Mouse (Mus musculus): ENCODE data around the gene Pcsk4.
"Not testable (repeated sequence)": the region's sequence is repeated elsewhere in the genome, so short reads cannot be mapped to it uniquely, and the experiment has no call there.

Gene Pcsk4

DNA sequence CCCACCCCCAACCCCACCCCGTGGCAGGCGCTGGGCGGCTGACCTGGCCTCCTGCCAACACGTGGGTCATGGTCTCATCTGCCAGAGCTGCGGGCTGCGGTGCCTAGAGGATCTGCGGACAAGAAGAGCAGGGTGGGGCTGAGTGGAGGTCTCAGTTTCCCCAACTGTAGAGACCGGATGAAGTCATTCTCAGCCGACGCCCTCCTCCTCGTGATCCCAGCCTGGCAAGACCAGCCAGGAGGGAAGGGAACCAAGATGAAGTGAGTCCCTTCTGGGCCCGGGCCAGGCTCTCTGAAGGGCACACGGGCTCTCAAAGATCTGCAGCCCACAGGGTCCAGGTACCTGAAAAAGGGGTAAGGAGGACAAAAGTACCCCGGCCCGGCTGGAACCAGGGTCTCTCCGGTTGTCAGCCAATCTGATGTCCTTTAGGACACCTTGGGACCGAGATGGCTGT, 18.2 kb upstream of the Pcsk4 start:
- DNase-seq (ENCODE audit: low read depth): no peak

DNA sequence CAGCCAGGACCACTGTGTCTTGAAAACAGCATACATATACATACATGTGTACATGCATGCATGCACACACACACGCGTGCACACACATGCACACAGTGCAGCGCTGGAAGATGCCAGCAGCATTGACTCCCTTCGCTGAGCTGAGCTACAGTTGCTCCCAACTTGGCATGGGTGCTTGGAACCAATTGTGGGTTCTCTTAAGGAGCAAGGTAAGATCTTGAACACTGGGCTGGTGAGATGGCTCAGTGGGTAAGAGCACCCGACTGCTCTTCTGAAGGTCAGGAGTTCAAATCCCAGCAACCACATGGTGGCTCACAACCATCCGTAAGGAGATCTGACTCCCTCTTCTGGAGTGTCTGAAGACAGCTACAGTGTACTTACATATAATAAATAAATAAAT, 16.6 kb upstream of the Pcsk4 start:
- not testable (repeated sequence) for DNase-seq (ENCODE audit: low read depth)

DNA sequence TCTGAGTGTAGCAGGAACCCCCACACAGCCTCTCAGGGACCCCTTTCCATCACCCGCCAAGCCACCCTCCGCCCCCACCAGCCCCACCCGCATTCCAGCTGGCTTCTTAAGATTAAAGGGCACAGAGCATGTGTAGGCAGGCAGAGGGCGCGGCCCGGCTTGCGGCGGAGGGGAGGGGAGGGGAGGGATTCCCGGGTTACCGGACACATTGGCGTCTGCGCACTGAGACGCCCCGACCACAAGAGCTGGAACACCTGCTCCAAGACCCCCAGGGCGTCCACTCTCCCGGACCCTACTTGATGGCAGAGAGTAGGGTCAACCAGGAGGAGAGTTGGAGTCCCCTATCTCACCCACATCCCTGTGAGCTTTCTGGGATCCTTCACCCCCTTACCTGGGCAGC, 15.8 kb upstream of the Pcsk4 start:
- peak; percentile 49 for DNase-seq (ENCODE audit: low read depth)

DNA sequence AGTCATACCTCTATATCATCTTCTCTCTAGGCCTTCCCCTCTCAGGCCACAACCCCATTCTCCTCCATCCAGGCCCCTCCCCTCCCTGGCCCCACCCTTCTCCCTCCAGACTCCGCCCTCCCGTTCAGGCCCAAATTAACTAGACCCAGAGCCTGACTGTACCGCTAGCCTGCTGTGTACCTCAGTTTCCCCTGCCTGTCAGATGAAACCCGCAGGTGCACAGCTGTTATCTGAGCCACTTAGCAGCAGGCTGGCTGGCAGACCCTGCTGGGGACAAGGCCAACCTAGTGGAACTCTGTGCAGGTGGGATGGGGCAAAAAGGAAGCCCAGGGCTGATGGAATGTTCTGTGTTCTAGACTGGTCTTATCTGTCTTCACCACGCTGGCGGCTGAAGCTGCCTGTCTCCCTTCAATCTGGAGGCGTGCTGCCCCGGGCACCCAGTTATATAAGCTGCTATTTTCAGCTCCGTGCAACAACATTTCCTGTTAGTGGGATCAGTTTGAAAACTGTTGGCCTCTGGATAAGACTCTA, 14.9 kb upstream of the Pcsk4 start:
- peak; percentile 51 for DNase-seq (ENCODE audit: low read depth)

DNA sequence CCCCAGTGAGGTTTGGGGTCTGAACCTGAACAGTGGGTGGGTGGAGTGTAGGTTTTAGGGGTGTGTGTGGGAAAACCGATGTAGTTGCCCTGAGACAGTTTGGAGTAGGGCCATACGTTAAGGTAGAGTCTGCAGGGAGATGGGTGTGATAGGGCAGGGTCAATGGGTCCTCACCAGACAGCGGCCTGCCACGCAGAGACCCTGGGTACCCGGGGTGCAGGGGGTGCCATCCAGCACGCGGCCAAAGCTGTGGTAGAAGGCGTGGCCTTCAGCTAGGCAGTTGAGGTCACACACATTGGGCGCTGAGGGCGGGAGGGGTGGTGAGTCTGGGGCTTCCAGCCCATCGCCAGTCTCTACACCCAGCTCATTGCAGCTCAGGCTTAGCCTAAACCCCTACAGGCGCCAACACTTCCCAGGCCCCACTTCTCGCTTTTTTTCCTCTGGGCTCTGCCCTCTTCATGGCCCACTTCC, 14.2 kb upstream of the Pcsk4 start:
- DNase-seq (ENCODE audit: low read depth): no peak

DNA sequence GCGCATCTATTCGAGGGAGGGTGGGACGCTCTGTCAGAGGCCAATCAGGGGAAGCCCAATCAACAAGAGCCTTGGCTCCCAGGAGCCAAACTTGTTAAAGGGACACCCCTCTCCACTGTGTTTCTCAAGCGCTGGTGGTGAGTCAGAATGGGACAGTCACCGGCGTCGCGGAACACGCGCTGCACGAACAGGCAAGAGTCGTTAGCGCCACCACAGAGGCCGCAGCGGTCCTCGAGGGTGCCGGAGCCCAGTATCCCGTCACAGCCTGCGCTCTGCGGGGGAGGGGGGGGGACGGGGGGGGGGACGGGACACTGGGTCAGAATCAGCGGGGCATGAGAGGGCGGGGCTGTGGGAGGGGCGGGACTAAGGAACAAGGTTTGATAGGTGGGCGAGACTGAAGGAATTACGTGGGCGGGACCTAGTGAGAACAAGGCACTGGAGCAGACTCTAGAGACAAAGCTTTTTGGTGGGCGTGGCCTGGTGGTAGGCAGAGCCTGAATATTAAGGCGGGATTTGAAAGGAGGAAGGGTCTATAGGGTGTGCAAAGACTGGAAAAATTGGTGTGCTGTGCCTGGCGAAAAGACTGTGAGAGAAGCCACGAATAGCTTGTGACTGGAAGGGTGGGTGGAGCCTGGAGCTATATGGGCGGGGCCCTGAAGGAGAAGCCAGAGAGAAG, 13.6 kb upstream of the Pcsk4 start:
- DNase-seq (ENCODE audit: low read depth): peak; percentile 88

DNA sequence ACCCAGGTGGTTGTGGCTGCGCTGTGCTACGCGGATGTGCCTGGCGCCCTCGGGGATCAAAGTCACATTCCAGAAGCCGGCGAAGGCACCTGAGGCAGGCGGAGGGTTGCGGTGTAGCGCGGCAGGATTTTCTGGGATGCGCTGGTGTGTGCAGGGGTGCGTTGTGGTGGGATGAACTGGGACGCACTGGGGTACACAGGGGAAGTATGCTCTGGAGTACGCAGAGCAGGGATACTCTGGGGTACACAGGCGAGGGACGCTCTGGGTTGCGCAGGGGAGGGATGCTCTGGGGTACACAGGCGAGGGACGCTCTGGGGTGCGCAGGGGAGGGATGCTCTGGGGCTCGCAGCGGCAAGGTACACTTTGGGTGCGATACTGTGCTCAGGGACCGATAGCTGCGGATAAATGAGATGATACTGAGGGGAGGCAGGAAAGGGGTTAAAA, 13.0 kb upstream of the Pcsk4 start:
- DNase-seq (ENCODE audit: low read depth): no peak

DNA sequence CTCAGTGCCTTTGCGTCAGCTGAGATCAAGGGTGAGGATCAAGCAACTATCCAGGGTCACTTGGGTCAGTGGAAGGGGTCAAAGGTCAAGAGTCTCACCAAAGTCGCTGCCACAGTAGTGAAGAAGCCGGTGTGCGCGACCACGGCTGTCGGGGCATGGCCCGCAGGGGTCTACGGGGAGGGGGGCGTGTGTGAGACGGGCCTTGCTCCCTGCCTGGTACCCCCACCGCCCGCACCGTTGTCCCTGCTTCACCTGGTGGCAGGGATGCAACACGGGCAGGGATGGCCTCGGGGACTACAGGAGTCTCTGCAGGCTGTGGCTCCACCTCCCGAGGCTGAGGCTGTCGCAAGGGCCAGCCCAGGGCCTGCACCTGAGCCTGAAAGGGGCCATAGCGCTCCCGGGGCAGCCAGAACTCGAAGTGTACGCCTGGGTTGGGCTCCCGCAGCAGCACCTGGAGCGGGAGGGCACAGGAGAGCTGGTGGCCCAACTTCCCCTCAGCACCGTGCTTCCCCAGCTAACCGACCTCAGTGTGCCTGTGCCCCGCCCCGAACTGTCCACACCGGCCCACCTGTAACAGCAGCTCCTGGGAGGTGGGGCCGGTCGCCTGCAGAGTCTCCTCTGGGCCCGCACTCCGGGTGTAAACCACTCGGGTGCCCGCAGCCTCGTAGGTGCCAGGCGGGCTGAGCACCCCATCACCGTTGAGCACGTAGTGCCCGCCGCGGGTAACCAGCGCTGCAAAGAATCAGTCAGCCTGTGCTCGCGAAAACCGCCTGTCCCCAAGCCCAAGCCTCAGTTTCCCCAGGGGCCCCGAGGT, 12.4 kb upstream of the Pcsk4 start:
- DNase-seq (ENCODE audit: low read depth): peak; percentile 53

DNA sequence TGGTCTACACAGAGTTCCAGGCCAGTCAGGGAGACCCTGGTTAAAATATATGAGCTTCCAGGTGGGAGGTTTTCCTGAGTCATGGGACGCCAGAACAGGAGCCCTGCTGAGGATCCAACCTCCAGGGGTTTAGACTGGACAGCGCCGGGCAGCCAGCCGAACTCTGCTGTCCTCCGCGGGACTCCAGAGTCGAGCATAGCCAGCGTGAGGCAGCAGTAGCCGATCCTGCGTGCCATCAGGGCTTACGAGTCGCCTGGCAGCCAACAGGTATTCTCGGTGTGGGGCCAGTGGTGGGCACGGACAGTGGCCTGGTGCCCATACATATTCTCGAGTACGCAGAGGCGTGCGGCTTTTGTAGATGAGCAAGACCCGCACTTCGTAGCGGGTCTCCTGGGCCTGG, 11.7 kb upstream of the Pcsk4 start:
- no peak for DNase-seq (ENCODE audit: low read depth)

DNA sequence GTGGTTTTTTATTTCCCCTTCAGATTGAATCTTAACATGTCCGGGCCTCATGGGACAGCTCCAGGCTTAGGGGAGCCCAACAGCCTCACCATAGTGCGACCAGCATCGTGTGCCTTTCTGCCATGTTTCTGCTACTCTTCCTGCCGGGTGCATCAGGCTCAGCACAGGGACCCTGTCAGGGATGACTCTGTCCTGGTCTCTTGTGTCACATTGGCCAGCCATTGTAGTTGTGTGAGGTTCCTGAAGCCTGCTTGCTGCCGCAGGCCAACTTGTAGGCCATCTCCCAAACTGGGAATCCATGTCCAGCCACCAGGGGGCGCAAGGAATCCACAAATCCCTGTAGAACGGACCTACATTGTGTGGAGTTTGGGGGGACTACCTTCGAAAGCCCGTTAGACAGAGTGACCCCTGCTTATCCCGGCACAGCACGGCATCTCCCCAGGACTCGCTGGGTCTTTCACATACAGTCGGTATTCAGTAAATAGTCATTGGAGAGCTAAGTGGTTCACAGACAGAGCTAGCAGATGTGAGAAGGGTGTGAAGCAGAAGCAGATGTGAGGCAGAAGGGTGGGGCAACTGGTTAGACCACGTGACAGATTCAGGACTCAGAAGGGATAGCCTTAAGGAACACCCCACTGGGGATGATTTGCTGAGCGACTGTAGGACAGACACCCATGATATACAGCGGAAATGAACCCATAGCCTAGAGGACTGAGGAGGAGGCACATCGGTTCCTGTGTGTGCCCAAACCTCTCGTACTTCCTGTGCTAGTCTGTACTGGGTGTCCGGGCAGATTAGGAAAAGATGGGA, 10.8 kb upstream of the Pcsk4 start:
- DNase-seq (ENCODE audit: low read depth): peak; percentile 91

DNA sequence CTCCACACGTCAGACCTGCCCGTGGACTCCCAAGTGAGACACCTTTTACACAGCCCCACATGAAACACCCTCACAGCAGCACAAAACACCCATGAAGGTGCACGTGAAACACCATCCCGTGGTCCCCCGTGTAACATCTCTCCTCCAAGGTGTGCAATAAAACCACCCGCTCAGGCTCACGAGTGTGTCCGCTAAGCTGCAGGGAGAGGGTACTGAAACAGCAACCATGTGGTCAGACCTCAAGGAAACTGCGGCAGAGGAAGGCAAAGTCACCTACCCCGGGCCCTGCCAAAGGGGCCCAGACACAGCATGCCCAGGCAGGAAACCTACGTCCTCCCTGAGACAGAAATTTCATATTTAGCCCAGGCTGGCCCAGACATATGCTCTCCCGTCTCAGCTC, 7.0 kb upstream of the Pcsk4 start:
- DNase-seq (ENCODE audit: low read depth): peak; percentile 46

DNA sequence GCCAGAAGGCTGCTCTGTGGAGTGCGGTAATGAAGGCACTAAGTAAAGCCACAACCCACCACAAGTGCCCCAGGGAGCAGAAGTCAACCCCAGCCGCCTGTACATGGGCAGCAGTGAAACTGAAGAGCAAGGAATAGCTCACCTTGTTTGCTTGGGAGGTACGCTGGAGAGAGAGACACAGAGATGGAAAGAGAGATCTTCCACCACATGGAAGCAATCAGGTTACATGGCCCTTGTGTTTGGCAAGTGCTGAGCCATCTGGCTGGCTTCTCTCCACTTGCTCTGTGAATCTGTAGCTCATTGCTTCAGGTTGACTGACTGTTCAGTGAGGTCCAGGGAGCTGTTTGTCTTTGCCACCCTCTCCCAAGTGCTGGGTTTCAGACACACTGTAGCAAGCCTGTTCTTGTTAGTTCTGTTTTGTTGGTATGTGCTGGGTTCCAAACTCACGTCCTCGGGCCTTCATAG, 3.3 kb upstream of the Pcsk4 start:
- DNase-seq (ENCODE audit: low read depth): no peak

DNA sequence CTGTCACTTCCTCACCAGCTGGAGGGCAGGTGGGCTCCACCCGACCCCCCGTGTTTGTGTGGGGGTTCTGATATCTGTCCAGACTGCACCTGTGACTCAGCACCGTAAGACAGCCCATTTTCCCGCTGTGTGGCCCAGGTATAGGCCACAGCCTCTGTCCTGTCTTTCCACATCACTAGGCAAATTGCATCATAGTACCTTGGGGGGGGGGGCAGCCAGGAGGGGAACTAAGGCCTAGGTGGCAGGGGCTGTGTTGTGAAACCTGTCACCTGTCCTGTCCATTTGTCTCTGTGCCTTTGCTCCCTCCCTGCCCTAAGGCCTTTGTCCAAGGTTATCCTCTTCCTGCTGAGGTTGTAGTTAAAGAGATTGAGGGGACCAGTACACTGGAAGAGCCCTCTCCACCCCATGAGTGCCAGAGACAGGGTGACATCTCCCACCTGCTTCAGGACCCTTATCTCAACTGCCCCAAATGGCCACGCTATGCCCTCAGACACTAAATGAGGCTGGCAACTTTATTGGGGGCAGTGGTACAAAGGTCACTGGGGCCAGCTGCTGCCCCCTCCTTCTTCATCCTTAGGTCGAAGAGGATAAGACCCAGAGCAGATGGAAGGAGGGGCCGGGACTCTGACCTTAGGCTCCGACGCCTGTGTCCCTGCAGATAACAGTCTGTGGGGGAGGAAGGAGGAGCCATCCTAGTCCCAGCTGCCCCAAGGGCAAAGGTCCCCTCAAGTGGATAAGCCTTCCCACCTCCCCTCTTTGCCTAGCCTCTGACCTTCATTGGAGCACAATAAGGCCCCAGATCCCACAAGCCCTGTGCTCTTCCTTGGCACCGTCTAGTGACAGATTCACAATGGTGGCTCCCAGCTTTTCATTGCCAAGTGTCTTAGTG, 2.6 kb upstream of the Pcsk4 start:
- DNase-seq (ENCODE audit: low read depth): no peak

DNA sequence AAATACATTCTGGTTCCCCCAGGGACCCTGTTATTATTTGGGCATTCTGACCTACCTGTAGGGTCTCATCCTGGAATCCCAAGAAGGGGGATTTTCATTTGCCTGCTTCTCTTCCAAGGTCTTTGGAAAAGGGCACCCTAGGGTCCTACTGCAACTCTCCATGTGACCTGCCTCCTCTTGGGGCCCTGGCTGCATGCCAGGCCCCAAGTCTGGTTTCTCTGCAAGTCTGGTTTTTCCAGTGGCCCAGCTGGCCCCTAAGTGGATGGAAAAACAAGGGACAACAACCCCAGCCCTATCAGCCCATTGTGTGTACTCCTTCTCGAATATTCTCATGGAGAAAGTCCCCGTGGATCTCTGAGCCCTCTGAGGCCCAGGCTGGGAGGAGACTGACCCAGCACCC, 1.6 kb upstream of the Pcsk4 start:
- DNase-seq (ENCODE audit: low read depth): no peak

DNA sequence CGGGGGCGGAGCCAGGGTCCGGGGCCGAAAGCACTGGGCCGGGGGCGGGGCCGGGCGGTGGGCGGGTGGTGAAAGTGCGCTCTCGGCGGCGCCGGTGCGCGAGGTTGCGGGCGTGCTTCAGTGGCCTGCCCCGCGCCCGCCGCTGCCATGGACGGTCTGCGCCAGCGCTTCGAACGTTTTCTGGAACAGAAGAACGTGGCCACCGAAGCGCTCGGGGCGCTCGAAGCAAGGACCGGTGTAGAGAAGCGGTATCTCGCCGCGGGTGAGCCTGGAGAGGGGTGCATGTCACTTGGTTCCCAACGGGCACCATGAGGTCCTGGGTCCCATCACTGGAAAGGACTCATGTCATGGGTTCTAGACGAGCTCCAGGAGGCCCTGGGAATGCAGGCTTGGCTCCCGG, 786 bp upstream of the Pcsk4 start:
- no peak for DNase-seq (ENCODE audit: low read depth)

DNA sequence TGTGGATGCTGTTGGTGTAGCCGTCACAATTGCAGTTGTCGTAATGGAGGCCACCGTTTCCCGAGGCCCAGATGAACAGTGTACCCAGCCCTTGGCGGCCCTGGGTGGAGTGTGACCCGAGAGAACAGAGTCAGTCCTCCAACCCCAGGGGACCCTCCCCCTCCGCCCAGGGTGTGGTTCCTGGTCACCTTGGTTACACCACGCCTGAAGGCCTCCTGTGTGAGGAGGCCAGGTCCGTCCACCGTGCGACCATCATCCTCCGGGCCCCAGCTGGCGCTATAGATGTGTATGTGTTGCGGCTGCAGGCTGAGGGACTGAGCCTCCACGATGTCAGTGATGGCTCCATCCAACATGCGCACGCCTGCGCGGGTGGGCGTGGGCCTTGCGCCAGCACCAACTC, 4.3 kb downstream of the Pcsk4 start:
- no peak for DNase-seq (ENCODE audit: low read depth)

DNA sequence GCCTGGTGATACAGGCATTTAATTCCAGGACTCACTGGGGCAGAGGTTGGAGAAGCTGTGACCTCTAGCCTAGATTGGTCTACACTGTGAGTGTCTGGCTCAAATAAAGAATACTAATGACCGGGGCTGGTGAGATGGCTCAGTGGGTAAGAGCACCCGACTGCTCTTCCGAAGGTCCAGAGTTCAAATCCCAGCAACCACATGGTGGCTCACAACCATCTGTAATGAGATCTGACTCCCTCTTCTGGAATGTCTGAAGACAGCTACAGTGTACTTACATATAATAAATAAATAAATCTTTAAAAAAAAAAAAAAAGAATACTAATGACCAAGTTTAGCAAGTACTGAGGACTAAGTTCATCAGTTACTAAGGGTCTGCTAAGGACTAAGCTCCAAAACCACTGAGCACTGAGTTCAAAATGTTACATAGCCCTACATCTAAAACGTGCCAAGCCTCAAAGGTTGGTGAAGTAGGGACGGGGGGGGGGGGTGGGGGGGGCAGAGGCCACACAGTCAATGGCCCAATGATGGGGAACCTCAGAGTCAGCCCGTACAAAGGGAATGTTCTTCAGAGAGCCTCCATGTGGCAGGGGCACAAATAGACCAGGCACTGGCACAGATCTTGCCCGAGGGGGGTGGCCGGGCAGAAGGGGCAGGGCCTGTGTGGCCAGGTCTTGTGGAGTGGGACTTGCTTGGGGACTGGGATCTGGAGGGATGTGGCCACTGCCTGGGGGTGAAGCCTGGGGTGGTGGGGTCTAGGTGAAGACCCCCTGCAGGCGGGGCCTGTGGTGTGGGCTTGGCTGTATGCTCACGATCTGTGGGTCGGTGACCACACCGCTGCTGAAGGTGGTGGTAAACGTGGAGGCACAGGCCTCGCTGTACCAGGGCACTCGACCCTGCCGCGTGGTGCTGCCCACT, 4.9 kb downstream of the Pcsk4 start:
- DNase-seq (ENCODE audit: low read depth): no peak

DNA sequence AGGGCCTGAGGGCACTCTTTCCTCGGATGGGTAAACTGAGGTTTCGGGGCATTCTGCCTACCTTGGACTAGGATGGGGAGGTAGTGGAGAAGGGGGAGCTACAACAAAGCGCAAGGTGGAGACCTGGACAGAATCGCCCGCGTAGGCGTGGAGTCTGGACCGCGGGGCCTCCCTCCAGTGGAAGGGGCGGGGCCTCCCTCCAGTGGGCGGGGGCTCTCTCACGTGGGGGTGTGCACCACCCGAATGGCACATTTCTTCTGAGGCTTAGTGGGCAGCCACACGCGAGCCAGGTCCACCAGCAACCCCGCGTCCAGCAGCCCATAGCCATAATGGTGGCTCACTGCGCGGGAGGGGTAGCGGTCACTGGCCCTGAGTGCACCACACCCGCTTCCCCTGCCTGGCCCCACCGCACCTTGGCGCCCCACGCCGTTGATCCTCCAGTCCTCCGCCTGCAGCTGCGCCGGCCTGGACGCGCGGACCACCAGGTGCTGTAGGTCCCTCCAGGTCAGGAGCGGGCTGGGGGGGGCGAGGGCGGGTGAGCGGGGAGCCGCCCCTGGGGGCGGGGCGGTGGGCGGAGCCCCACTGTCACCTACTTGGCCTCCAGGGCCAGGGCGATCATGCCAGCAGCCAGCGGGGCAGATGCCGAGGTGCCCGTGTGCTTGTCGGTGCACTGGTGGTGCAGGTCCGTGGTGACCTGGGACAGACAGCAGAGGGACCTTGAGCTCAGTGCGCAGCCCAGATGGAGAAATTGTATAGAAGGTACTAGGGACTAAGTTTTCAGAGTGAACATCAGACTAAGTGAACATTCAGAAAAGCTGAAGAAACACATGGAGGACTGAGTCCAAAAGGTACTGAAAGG, 5.8 kb downstream of the Pcsk4 start:
- DNase-seq (ENCODE audit: low read depth): peak; percentile 85

DNA sequence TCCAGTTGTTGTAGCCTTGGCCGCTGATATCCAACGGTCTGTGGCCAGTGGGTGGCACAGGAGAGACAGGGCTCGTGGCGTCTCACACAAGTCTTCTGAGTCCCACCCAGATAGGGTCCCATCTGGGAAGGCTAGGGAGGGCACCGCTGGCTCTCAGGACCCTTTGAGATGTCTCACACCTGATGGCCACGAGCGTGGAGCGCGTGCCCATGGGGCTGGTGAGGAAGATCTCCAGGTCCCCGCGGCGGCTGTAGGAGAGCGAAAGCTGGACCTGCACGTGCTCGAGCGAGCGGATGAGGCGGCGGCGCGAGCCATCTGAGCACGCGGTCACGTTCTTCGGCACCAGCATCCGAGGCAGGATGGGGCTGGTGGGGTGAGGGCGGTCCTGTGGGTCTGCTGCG, 6.5 kb downstream of the Pcsk4 start:
- DNase-seq (ENCODE audit: low read depth): peak; percentile 76

All from induced T-regulatory cell, adult 2 months (primary cell).